Mouse (Mus musculus): ENCODE data around the gene Mup19.
A peak's percentile ranks its signal among the peaks of the same experiment; 100 is the strongest.
"Not testable (repeated sequence)": the region's sequence is repeated elsewhere in the genome, so short reads cannot be mapped to it uniquely, and the experiment has no call there.

Gene Mup19

GRCm38 (mm10) chr4:61782169-61782568 is at the start of gene Mup19:
Gene Mup19 (minus strand): TSS chr4:61782269.
- not testable (repeated sequence) for DNase-seq (ENCODE audit: low read depth)

- no peak for DNase-seq (ENCODE audit: low read depth)
Measured at GRCm38 (mm10) chr4:61829211-61829610, 47.1 kb upstream of the Mup19 start.

- no peak for DNase-seq (ENCODE audit: low read depth)
Measured at GRCm38 (mm10) chr4:61823185-61823584, 41.1 kb upstream of the Mup19 start.

- DNase-seq (ENCODE audit: low read depth): not testable (repeated sequence)
Measured at GRCm38 (mm10) chr4:61822541-61822940, 40.5 kb upstream of the Mup19 start.

- no peak for DNase-seq (ENCODE audit: low read depth)
Measured at GRCm38 (mm10) chr4:61815602-61816001, 33.5 kb upstream of the Mup19 start.

- no peak for DNase-seq (ENCODE audit: low read depth)
Measured at GRCm38 (mm10) chr4:61813435-61813834, 31.4 kb upstream of the Mup19 start.

GRCm38 (mm10) chr4:61811193-61811592 is 29.1 kb upstream of the Mup19 start:
- DNase-seq (ENCODE audit: low read depth): peak; percentile 58

- not testable (repeated sequence) for DNase-seq (ENCODE audit: low read depth)
Measured at GRCm38 (mm10) chr4:61808926-61809325, 26.9 kb upstream of the Mup19 start.

GRCm38 (mm10) chr4:61789699-61790098 is 7.6 kb upstream of the Mup19 start:
- DNase-seq (ENCODE audit: low read depth): not testable (repeated sequence)

- not testable (repeated sequence) for DNase-seq (ENCODE audit: low read depth)
Measured at GRCm38 (mm10) chr4:61784231-61784630, 2.2 kb upstream of the Mup19 start.

All from NIH3T3 (cell line).